Mouse (Mus musculus) C2C12 (cell line): ENCODE data around the gene Galnt16.

Experiments used
- CEBPB ChIP-seq: IDR thresholded peaks from one replicate; pipeline ENCODE4 v1.6.1; 2011; ENCODE audit warnings: low read depth, mild to moderate bottlenecking, control low read depth, moderate library complexity
- CTCF ChIP-seq: IDR thresholded peaks from one replicate; pipeline ENCODE4 v1.5.1; 2011; ENCODE audit not compliant: control insufficient read depth, insufficient read depth, insufficient read length
- FOSL1 ChIP-seq: IDR thresholded peaks from one replicate; pipeline ENCODE4 v1.8.0; 2011; ENCODE audit warnings: mild to moderate bottlenecking, low read length; ENCODE audit not compliant: poor library complexity, insufficient read depth, severe bottlenecking
- MAX ChIP-seq: IDR thresholded peaks from one replicate; pipeline ENCODE4 v1.6.1; 2011; ENCODE audit warnings: mild to moderate bottlenecking, control low read depth
- USF1 ChIP-seq: IDR thresholded peaks from one replicate; pipeline ENCODE4 v1.6.1; 2011; ENCODE audit warnings: low read depth, mild to moderate bottlenecking, control low read depth, moderate library complexity

DNA sequence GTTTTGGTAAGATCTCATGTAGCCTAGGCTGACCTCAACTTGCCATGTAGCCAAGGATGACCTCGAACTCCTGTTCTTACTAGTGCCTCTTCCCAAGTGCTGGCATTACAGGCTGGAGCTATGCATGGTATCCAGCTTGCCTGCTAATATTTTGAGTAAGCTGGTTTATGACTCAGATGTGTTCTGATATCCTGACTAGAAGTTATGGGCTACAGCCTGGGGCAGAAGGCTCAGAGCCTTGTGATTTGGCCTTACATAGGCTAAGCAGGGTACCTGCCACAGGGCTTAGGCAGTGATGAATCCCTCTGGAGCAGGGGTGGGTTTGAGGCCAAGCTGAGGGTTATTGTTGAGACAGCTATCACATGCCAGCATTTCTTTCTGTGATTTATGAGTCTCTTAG is 90.5 kb downstream of the Galnt16 start:
- TF ChIP-seq CTCF (no peak), FOSL1 (no peak), MAX (no peak), USF1 (no peak), CEBPB (no peak)
